Mouse (Mus musculus) urinary bladder, postnatal 4 days (tissue): ENCODE measurements around the gene Samt2.
"Not testable (repeated sequence)": the region's sequence is repeated elsewhere in the genome, so short reads cannot be mapped to it uniquely, and the experiment has no call there.

Source experiments
- DNase-seq, 2 experiments: peaks; one replicate each; pipeline ENCODE4 v3.0.0; 2021 to 2022; ENCODE audit warnings: low spot score in 2 of 2

Gene Samt2

DNA sequence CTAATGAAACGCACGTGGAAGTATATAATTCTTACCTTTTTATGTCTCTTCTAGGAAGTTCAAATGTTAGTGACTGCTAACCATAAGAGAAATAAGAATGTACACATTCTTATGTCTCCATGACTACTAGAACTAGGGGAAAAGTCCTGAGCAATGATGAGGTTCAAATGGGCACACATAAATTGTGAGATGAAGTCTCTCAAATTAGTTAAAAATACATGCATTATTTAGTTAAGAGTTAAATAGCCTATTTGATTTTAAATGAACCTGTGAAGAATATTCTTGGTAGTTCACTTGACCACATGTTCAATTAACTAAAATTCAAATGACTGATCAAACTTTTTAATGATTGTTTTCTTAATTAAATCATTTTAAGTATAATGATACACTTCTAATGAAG, at the start of gene Samt2:
Gene Samt2 (minus strand): TSS at position 101 of the 400 bp plus-strand sequence.
- DNase-seq: not testable (repeated sequence)
